Mouse (Mus musculus): ENCODE data around the gene Trim71. TPM values are rescaled to one million over a fixed set of nuclear protein-coding genes. Genes with fewer than 3 reads are reported as not detected.

The Trim71 gene
- polyA plus RNA-seq, 1 experiment = 0.01 TPM

DNA sequence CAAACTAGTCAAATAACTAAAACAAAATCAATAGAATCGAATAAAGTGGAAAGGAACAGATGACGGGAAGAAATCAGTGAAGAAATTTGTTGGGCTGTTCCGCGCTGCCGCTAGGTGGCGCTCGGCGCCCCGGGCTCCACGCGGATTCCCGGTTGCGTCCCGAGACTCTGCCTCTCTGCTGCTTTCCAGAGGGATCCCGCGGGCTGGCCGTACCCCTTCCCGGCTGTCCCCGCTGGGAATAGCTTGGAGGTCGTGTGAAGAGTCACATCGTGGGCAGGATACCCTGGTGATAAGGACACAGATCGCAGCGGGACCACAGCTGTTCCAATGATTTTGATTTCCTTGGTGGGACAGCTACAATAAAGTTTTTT lies 19.6 kb upstream of the Trim71 start:
- TF ChIP-seq MYOD1 (IDR thresholded peaks at IDR 0.05; ENCODE audit: control insufficient read depth in 1 of 3, insufficient read length in 2 of 3, low read depth in 2 of 3) (peak in 1 of 3 experiments; percentile 3), MAX (IDR thresholded peaks at IDR 0.05; ENCODE audit: low read depth) (no peak)
- Histone ChIP-seq H3K27me3 (ENCODE audit: control insufficient read depth, insufficient read depth, insufficient read length) (no peaks in the 10 kb centered on the region), H3K36me3 (ENCODE audit: control insufficient read depth, insufficient read depth) (peaks cover 6% of the 10 kb centered on the region), H3K4me2 (ENCODE audit: low read depth) (peak overlapping the region; percentile 79), H3ac (ENCODE audit: control insufficient read depth, insufficient read length) (no peak overlapping the region), H3K4me3 (no peak overlapping the region), H3K79me2 (ENCODE audit: control insufficient read depth, insufficient read depth) (no peaks in the 10 kb centered on the region)

DNA sequence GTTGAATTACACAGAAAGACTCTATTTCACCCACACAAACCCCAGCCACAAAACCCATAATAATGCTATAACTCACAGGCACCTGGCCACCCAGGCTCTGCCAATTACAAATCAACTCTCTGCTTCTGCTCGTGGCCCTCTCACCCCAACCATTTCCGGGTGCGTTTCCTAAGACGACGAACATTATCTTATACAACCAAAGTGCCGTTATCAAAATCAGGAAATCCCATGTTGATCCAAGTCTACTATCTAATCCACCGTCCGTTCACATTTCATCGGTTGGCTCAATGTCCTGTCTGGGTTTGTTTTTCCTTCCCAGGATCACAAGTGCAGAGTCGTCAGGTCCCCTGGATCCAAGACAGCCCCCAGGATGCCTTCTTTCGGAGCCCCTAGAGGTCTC lies 14.5 kb upstream of the Trim71 start:
- no peak for TF ChIP-seq TCF12 (IDR thresholded peaks at IDR 0.05; ENCODE audit: insufficient read depth, poor library complexity, severe bottlenecking)
- no peak for TF ChIP-seq MYOD1 (IDR thresholded peaks at IDR 0.05; ENCODE audit: control insufficient read depth in 1 of 3, insufficient read length in 2 of 3, low read depth in 2 of 3)
- no peak for TF ChIP-seq TCF3 (IDR thresholded peaks at IDR 0.05; ENCODE audit: insufficient read length, low read depth)
- TF ChIP-seq CEBPB (IDR thresholded peaks at IDR 0.05; ENCODE audit: insufficient read depth, poor library complexity, severe bottlenecking) = no peak
- TF ChIP-seq REST (IDR thresholded peaks at IDR 0.05; ENCODE audit: insufficient read depth, insufficient read length) = no peak
- no peak for TF ChIP-seq SRF (IDR thresholded peaks at IDR 0.05; ENCODE audit: control insufficient read depth, insufficient read length, low read depth)
- TF ChIP-seq MYOG (IDR thresholded peaks at IDR 0.05; ENCODE audit: control insufficient read depth in 1 of 3, insufficient read depth in 1 of 3, insufficient read length in 2 of 3, low read depth in 2 of 3) = no peak
- TF ChIP-seq POLR2AphosphoS2 (IDR thresholded peaks at IDR 0.05; ENCODE audit: insufficient read length, low read depth) = no peak
- no peak for TF ChIP-seq USF1 (IDR thresholded peaks at IDR 0.05; ENCODE audit: low read depth)
- TF ChIP-seq POLR2A (IDR thresholded peaks at IDR 0.05; ENCODE audit: insufficient read length, low read depth) = no peak
- no peak for TF ChIP-seq MAX (IDR thresholded peaks at IDR 0.05; ENCODE audit: low read depth)
- no peak for TF ChIP-seq E2F4 (IDR thresholded peaks at IDR 0.05; ENCODE audit: insufficient read depth)
- no peak overlapping the region for H3ac ChIP-seq (ENCODE audit: control insufficient read depth, insufficient read length)
- no peaks in the 10 kb centered on the region for H3K36me3 ChIP-seq (ENCODE audit: control insufficient read depth, insufficient read depth)
- H3K79me2 ChIP-seq (ENCODE audit: control insufficient read depth, insufficient read depth) = no peaks in the 10 kb centered on the region
- H3K27me3 ChIP-seq (ENCODE audit: control insufficient read depth, insufficient read depth, insufficient read length) = no peaks in the 10 kb centered on the region
- no peak overlapping the region for H3K4me3 ChIP-seq
- H3K4me2 ChIP-seq (ENCODE audit: low read depth) = no peak overlapping the region

DNA sequence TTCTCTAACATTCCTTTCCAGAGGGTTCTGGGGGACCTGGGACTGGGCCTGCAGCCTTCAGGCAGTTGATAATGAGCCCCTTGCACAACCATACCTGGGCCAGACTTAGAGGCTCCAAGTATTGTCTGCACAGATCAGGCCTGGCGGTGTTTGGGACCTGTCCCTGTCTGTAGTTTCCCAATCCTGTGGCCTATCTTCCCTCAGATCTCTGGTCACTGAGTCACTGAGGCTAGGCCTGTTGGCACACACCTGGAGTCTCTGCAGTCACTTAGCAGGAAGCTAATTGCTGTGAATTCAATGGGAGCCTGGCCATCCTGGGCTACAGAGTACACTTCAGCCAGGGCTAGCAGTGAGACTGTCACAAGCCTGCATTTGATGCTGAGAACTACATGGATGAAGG lies 11.8 kb upstream of the Trim71 start:
- Histone ChIP-seq H3K4me2 (ENCODE audit: low read depth) (no peak overlapping the region), H3K79me2 (ENCODE audit: control insufficient read depth, insufficient read depth) (no peaks in the 10 kb centered on the region), H3K36me3 (ENCODE audit: control insufficient read depth, insufficient read depth) (no peaks in the 10 kb centered on the region), H3ac (ENCODE audit: control insufficient read depth, insufficient read length) (no peak overlapping the region), H3K27me3 (ENCODE audit: control insufficient read depth, insufficient read depth, insufficient read length) (no peaks in the 10 kb centered on the region), H3K4me3 (no peak overlapping the region)
- TF ChIP-seq E2F4 (IDR thresholded peaks at IDR 0.05; ENCODE audit: insufficient read depth) = no peak
- TF ChIP-seq POLR2A (IDR thresholded peaks at IDR 0.05; ENCODE audit: insufficient read length, low read depth) = no peak
- TF ChIP-seq TCF3 (IDR thresholded peaks at IDR 0.05; ENCODE audit: insufficient read length, low read depth) = no peak
- TF ChIP-seq USF1 (IDR thresholded peaks at IDR 0.05; ENCODE audit: low read depth) = no peak
- no peak for TF ChIP-seq SRF (IDR thresholded peaks at IDR 0.05; ENCODE audit: control insufficient read depth, insufficient read length, low read depth)
- no peak for TF ChIP-seq MYOD1 (IDR thresholded peaks at IDR 0.05; ENCODE audit: control insufficient read depth in 1 of 3, insufficient read length in 2 of 3, low read depth in 2 of 3)
- no peak for TF ChIP-seq POLR2AphosphoS2 (IDR thresholded peaks at IDR 0.05; ENCODE audit: insufficient read length, low read depth)
- TF ChIP-seq TCF12 (IDR thresholded peaks at IDR 0.05; ENCODE audit: insufficient read depth, poor library complexity, severe bottlenecking) = no peak

DNA sequence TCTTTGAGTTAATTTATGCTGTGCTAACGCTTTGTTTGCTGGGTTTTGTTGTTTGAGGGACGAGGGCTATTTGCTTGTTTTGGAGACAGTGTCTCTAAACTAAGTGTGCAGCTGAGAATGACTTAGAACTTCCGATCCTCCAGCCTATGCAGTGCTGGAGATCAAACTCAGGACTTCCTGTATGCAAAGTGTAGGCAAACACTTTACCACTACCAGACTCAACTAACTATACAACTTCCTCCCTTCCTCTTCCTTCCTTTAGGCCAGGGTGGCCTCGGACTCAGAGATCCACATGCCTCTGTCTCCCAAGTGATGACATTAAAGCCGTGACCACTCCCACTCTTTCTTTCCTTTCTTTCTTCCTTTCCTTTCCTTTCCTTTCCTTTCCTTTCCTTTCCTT lies 9.4 kb upstream of the Trim71 start:
- no peak overlapping the region for H3ac ChIP-seq (ENCODE audit: control insufficient read depth, insufficient read length)
- no peak overlapping the region for H3K4me3 ChIP-seq
- H3K4me2 ChIP-seq (ENCODE audit: low read depth) = no peak overlapping the region
- H3K79me2 ChIP-seq (ENCODE audit: control insufficient read depth, insufficient read depth) = no peaks in the 10 kb centered on the region
- TF ChIP-seq TCF3 (IDR thresholded peaks at IDR 0.05; ENCODE audit: insufficient read length, low read depth) (no peak), CEBPB (IDR thresholded peaks at IDR 0.05; ENCODE audit: insufficient read depth, poor library complexity, severe bottlenecking) (no peak), MAX (IDR thresholded peaks at IDR 0.05; ENCODE audit: low read depth) (no peak), REST (IDR thresholded peaks at IDR 0.05; ENCODE audit: insufficient read depth, insufficient read length) (no peak), POLR2AphosphoS2 (IDR thresholded peaks at IDR 0.05; ENCODE audit: insufficient read length, low read depth) (no peak), USF1 (IDR thresholded peaks at IDR 0.05; ENCODE audit: low read depth) (no peak), MYOD1 (IDR thresholded peaks at IDR 0.05; ENCODE audit: control insufficient read depth in 1 of 3, insufficient read length in 2 of 3, low read depth in 2 of 3) (no peak), E2F4 (IDR thresholded peaks at IDR 0.05; ENCODE audit: insufficient read depth) (no peak), POLR2A (IDR thresholded peaks at IDR 0.05; ENCODE audit: insufficient read length, low read depth) (no peak), SRF (IDR thresholded peaks at IDR 0.05; ENCODE audit: control insufficient read depth, insufficient read length, low read depth) (no peak), MYOG (IDR thresholded peaks at IDR 0.05; ENCODE audit: control insufficient read depth in 1 of 3, insufficient read depth in 1 of 3, insufficient read length in 2 of 3, low read depth in 2 of 3) (no peak)
- no peaks in the 10 kb centered on the region for H3K27me3 ChIP-seq (ENCODE audit: control insufficient read depth, insufficient read depth, insufficient read length)
- no peaks in the 10 kb centered on the region for H3K36me3 ChIP-seq (ENCODE audit: control insufficient read depth, insufficient read depth)

DNA sequence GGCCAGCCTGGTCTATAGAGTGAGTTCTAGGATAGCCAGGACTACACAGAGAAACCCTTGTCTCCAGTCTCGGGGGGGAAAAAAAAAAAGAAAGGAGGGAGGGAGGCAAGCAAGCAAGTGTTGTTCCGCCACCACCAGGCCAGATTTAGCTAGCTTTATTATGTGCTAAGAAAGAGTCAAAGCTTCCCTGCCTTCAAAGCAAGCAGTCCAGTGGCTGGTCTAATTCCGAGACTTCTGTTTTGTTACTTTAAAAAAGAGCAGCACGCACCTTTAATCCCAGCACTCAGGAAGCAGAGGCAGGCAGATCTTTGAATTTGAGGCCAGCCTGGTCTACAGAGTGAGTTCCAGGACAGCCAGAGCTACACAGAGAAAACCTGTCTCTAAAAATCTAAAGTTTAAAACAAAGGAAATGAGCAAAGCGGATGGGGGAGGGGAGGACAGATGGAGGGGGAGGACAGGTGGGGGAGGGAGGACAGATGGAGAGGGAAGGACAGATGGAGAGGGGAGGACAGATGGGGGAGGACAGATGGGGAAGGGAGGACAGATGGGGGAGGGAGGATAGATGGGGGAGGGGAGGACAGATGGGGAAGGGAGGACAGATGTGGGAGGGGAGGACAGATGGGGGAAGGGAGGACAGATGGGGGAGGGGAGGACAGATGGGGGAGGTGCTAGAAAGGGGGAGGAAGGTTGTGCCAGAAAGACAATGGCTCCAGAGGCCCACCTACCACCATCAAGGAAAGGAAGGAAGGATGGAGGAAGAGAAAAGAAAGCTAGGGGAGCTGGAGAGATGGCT lies 4.7 kb upstream of the Trim71 start:
- H3K4me3 ChIP-seq = no peak overlapping the region
- H3K79me2 ChIP-seq (ENCODE audit: control insufficient read depth, insufficient read depth) = no peaks in the 10 kb centered on the region
- H3K36me3 ChIP-seq (ENCODE audit: control insufficient read depth, insufficient read depth) = no peaks in the 10 kb centered on the region
- TF ChIP-seq MAX (IDR thresholded peaks at IDR 0.05; ENCODE audit: low read depth) = no peak
- TF ChIP-seq TCF3 (IDR thresholded peaks at IDR 0.05; ENCODE audit: insufficient read length, low read depth) = no peak
- no peak for TF ChIP-seq REST (IDR thresholded peaks at IDR 0.05; ENCODE audit: insufficient read depth, insufficient read length)
- no peak for TF ChIP-seq POLR2A (IDR thresholded peaks at IDR 0.05; ENCODE audit: insufficient read length, low read depth)
- TF ChIP-seq TCF12 (IDR thresholded peaks at IDR 0.05; ENCODE audit: insufficient read depth, poor library complexity, severe bottlenecking) = no peak
- no peak for TF ChIP-seq USF1 (IDR thresholded peaks at IDR 0.05; ENCODE audit: low read depth)
- no peak for TF ChIP-seq POLR2AphosphoS2 (IDR thresholded peaks at IDR 0.05; ENCODE audit: insufficient read length, low read depth)
- TF ChIP-seq MYOG (IDR thresholded peaks at IDR 0.05; ENCODE audit: control insufficient read depth in 1 of 3, insufficient read depth in 1 of 3, insufficient read length in 2 of 3, low read depth in 2 of 3) = no peak
- TF ChIP-seq E2F4 (IDR thresholded peaks at IDR 0.05; ENCODE audit: insufficient read depth) = no peak
- no peak for TF ChIP-seq CEBPB (IDR thresholded peaks at IDR 0.05; ENCODE audit: insufficient read depth, poor library complexity, severe bottlenecking)
- no peak for TF ChIP-seq SRF (IDR thresholded peaks at IDR 0.05; ENCODE audit: control insufficient read depth, insufficient read length, low read depth)
- TF ChIP-seq MYOD1 (IDR thresholded peaks at IDR 0.05; ENCODE audit: control insufficient read depth in 1 of 3, insufficient read length in 2 of 3, low read depth in 2 of 3) = no peak
- peaks cover 7% of the 10 kb centered on the region for H3K27me3 ChIP-seq (ENCODE audit: control insufficient read depth, insufficient read depth, insufficient read length)
- no peak overlapping the region for H3ac ChIP-seq (ENCODE audit: control insufficient read depth, insufficient read length)
- no peak overlapping the region for H3K4me2 ChIP-seq (ENCODE audit: low read depth)
